Mouse (Mus musculus): ENCODE results near the gene Stat2.
"Not testable (repeated sequence)": the region's sequence is repeated elsewhere in the genome, so short reads cannot be mapped to it uniquely, and the experiment has no call there.

Stat2 gene

DNA sequence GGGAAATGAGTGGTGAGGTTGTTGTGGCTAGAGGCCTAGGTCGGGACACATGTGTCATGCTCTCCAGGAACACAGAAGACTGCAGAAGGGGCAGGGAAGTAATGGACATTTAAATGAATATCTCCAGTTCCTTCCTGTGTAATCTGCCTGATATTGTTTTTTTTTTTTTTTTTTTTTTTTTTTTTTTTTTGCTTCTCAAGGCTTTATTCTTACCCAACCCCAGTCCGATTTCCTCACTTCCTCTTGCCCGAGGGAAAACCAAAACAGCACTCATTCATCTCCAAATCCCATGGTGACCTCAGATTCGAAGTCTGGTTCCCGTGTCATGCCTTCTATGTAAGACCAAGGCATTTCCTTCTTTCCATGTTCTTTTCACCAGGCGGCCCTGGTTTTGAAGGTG, 27.9 kb downstream of the Stat2 start:
- DNase-seq (ENCODE audit: low read depth, low spot score): no peak

- DNase-seq (ENCODE audit: low read depth, low spot score): no peak
These were observed 28.4 kb downstream of the Stat2 start, which contains the start of gene Il23a for GRCm38 (mm10) chr10:128298702-128299171. Il23a (minus strand) TSS chr10:128298752.

DNA sequence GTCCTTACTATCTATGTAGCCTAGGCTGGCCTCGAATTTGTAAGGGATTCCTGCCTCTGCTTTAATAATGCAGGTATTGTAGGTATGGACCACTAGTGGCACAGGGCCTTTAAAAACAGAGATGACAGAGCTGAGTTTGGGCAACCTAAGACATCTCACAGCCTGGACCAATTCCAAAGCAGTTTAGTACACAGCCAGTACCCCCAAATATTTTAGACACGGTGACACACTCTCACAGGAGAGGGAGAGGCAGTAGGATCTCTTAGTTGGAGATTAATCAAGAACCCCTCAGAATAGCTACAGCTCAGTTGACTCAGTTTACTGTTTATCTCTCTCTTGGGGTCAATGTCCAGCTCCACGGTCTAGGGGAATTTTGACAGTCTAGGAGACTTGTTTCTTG, 32.0 kb downstream of the Stat2 start:
- no peak for DNase-seq (ENCODE audit: low read depth, low spot score)

DNA sequence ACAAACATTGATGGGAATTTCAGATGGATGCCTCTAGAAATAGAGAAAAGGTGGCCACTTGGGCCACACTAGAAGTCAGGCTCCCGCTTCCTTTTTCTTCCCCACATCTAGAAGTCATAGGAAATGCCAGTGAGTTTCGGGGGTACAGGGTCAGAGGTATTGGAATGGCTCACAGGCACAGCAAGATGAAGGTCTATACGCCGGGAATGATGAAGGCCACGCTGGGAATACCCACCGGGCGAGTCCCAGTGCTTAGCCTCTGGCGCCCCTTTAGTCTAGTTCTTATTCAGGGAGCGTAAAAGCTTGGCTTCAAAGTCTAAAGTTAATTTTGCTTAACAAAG, 32.4 kb downstream of the Stat2 start:
- no peak for DNase-seq (ENCODE audit: low read depth, low spot score)

GRCm38 (mm10) chr10:128303126-128304021, 33.0 kb downstream of the Stat2 start, which contains the start of gene Pan2:
Pan2 (plus strand) TSS chr10:128303335.
- DNase-seq (ENCODE audit: low read depth, low spot score): peak; percentile 99

- DNase-seq (ENCODE audit: low read depth, low spot score): no peak
These were observed 39.3 kb downstream of the Stat2 start for GRCm38 (mm10) chr10:128309654-128310053.

DNA sequence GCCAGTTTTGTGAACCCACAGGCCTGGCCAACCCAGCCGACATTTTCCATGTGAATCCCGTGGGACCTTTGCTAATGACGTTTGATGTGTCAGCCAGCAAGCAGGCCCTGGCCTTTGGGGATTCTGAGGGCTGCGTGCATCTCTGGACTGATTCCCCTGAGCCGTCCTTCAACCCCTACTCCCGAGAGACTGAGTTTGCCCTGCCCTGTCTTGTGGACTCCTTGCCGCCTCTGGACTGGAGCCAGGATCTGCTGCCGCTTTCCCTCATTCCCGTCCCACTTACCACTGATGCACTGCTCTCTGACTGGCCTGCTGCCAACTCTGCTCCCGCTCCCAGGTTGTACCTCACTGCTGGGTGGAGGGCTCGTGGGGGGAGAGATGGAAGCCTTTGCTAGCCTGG, 39.8 kb downstream of the Stat2 start:
- peak; percentile 21 for DNase-seq (ENCODE audit: low read depth, low spot score)

GRCm38 (mm10) chr10:128310902-128311301, 40.5 kb downstream of the Stat2 start:
- DNase-seq (ENCODE audit: low read depth, low spot score): no peak

DNA sequence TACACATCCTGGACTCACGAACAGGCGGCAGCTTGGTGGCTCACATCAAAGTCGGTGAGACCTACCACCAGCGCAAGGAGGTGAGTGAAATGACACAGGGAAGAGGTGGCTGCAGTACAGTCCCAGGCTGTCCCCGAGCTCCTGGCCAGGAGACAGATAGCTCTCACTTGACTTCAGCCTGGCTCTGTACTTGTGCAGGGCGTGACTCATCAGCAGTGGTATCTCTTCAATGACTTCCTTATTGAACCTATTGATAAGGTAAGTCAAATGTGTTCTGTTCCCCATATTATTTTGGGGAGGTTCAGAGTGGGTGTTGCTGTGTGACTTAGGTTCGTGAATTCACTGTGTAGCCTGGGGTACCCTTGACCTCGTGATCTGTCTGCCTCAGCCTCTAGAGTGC, 45.2 kb downstream of the Stat2 start:
- DNase-seq (ENCODE audit: low read depth, low spot score): no peak

- DNase-seq (ENCODE audit: low read depth, low spot score): no peak
These were observed 51.3 kb downstream of the Stat2 start for GRCm38 (mm10) chr10:128321641-128322040.

- peak; percentile 76 for DNase-seq (ENCODE audit: low read depth, low spot score)
These were observed 52.1 kb downstream of the Stat2 start, which contains the start of gene Cnpy2 for GRCm38 (mm10) chr10:128322141-128323108. Cnpy2 (plus strand) TSS chr10:128322459.

- no peak for DNase-seq (ENCODE audit: low read depth, low spot score)
These were observed 53.2 kb downstream of the Stat2 start for GRCm38 (mm10) chr10:128323516-128323915.

GRCm38 (mm10) chr10:128326825-128327224, 56.5 kb downstream of the Stat2 start:
- DNase-seq (ENCODE audit: low read depth, low spot score): no peak

DNA sequence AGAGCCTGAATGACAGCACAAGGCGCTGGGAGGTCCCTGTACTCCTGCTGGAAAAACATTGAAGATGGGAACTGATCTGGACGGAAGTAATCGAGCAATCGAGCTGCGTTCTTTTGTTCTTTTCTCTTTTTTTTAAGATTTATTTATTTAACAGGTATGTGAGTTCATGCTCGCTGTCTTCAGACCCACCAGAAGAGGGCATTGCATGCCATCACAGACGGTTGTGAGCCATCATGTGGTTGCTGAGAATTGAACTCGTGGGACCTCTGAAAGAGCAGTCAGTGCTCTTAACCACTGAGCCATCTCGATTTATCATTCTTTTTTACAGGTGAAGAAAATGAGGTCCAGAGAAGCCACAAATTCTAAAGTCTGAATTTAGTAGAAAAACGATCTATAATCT, 57.3 kb downstream of the Stat2 start:
- DNase-seq (ENCODE audit: low read depth, low spot score): no peak

- not testable (repeated sequence) for DNase-seq (ENCODE audit: low read depth, low spot score)
These were observed 62.2 kb downstream of the Stat2 start for GRCm38 (mm10) chr10:128332358-128333249.

- peak; percentile 74 for DNase-seq (ENCODE audit: low read depth, low spot score)
These were observed 65.2 kb downstream of the Stat2 start for GRCm38 (mm10) chr10:128335582-128335981.

GRCm38 (mm10) chr10:128336195-128336594, 65.8 kb downstream of the Stat2 start:
- DNase-seq (ENCODE audit: low read depth, low spot score): no peak

DNA sequence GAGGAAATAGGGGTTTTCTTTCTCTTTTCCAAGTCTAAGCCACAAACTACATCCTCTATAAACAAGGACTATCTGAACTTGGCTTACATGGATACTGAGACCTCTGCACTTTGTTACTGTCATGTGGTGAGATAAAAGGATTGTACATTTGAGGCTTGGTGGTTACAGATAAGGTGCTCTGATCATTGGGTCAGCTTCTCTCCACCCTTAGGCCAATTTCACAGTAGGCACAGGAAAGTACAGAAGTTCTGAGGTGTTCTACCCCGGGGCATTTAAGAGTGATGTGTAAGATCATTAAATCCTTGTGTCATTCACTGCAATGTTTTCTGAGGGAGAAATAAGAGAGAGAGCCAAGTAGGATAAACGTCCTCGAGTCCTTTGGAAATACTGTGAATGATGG, 66.2 kb downstream of the Stat2 start:
- no peak for DNase-seq (ENCODE audit: low read depth, low spot score)

GRCm38 (mm10) chr10:128337306-128338181, 67.2 kb downstream of the Stat2 start, which contains the start of gene Cs:
Cs (plus strand) TSS chr10:128337734.
- DNase-seq (ENCODE audit: low read depth, low spot score): peak; percentile 98

DNA sequence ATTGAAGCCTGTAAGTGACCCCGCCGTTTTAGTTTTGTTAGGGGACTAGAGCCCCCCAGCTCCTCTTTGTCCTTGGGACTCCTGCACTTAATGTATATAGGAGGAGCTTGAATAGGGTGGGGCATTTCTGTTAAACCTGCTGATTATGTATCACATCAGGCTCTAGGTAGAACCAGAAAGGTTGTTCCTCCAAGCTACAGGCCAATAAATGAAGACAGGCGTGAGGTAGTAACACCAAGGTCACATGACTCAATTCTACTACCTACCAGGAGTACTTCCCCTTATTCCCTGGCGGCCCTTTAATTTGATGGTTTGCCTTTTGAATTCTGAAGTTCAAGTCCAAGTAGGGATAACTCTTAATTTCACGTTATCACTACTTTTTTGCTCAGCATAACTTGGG, 68.1 kb downstream of the Stat2 start:
- no peak for DNase-seq (ENCODE audit: low read depth, low spot score)
